Mouse (Mus musculus): ENCODE results near the gene Ino80b.

Gene Ino80b

DNA sequence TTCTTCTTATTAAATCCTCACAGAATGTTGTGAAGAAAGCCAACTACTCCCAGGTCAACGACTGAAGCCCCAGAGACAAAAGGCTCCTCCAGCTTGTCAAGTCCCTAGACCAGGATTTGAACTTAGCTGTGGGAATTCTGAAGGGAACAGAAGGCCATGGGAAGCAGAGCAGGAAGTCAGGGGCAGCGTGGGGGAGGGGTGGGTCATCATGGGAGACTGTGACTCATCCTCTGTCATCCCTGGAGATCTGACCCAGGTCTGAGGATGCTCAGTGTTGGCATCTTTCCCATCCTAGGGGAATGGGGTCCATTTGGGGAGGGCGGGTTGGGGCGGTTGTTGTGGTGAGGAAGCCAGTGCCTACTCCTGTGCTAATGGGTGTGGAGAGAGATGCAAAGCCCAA is 16.4 kb upstream of the Ino80b start:
- DNase-seq (ENCODE audit: low spot score in 2 of 2) = no peak

DNA sequence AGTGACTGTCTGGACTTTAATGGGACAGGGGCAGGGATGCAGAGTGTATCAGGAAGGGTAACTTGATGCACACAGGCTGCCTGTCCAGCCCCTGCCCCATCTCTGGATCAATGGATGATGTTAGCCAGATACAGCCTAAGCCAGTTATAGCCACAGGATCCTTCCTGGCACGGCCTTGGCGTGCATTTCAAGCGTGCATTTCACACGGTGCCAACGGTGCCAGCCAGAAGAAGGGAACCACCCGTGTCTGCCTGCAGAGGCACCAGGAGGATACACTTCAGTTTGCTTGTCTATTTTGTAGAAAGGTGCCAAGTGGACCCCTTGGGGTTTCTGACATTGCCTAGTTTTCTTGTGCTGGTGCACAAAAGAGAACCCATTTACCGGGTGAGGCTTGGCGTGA is 14.8 kb upstream of the Ino80b start:
- no peak for DNase-seq (ENCODE audit: low spot score in 2 of 2)

DNA sequence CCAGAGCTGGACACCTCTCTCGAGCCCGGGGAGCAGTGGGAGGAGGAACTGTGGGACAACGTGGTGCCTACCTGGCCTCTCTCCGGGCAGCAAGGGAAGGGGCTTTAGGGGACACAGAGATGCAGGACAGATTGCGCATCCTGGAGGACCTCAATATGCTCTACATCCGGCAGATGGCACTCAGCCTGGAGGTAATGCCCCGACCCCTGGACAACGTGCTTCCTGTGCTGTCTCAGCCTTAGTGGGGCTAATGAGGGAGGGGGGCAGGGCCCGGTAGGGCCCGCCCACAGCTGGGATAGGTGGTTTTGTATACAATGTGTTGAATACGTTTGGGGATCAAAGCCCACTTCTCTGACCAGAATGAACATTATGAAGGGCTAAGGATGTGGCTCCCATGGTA is 12.8 kb upstream of the Ino80b start:
- DNase-seq (ENCODE audit: low spot score in 2 of 2) = no peak

DNA sequence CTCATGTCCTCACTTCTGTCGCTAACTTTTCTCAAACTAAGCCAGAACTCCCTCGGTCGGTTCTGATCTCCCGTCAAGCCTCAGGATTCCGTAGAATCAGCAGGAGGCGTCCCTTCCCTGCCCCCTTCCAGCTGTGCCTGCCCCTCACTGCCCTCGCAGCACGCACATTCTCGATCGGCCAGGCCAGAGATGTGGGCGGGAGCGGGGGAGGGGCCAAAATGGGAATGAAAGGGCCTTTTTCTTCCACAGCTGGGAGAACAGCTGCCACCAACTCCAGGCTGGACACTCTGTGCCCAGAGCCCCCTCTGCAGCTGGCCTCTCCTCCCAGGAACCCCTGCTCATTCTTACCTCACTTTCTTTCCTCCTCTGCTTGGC is 12.3 kb upstream of the Ino80b start:
- peak; percentile 78 to 83 for DNase-seq (ENCODE audit: low spot score in 2 of 2)

DNA sequence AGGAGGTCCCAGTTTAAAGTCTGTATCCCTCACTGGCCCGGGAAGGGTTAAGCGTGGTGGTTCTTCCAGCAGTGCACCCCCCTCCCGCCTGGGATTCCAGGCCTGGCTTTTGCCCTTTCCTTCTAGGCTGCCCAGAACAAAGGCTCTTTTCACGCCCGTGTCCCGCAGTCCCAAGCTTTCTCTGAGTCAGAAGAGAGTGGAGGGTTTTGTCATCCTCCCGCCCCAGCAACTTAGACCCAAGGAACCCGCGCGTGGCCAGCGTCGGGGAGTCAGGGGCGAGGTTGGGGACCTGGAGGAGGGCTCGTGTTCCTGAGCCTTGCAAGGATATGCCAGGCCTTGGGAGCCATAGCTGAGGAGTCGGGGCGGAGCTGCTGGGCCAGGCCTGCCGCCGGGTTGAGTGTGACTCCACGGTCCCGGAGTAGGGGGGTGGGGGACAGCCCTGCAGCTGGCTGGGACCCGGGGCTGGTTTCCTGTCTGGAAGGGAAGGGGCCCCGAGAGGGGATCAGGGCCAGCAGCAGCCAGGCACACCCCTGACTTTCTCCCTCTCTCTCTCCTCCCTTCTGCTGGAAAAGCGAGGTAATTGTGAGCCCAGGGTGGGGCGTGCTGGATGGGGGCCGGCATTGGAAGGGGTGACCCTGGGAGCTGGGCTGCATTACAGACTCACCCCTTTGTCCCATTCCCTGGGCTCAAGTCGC is 11.8 kb upstream of the Ino80b start:
- peak; percentile 55 to 60 for DNase-seq (ENCODE audit: low spot score in 2 of 2)

DNA sequence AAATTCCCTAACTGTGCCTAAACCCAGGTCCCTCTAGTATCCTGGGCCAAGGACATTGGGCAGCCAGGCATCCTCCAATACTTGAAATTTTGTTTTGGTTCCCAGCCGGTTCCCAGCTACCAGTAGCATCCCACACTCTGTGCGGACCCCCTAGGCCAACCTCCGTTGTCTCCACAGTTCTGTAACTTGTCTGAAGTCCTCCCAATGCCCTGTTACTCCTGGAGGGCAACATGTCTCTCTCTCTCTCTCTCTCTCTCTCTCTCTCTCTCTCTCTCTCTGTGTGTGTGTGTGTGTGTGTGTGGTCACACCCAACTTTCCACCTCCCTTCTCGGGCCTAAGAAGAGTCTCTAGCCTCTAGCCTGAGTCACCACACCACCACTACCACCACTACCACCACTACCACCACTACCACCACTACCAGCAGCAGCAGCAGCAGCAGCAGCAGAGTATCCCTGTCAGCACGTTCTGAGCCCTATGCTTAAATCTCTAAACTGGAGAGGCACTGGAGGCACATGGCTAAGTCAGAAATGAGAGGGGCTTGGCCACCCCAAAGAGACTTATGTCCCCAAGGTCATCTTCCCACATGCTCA is 11.2 kb upstream of the Ino80b start:
- no peak for DNase-seq (ENCODE audit: low spot score in 2 of 2)

DNA sequence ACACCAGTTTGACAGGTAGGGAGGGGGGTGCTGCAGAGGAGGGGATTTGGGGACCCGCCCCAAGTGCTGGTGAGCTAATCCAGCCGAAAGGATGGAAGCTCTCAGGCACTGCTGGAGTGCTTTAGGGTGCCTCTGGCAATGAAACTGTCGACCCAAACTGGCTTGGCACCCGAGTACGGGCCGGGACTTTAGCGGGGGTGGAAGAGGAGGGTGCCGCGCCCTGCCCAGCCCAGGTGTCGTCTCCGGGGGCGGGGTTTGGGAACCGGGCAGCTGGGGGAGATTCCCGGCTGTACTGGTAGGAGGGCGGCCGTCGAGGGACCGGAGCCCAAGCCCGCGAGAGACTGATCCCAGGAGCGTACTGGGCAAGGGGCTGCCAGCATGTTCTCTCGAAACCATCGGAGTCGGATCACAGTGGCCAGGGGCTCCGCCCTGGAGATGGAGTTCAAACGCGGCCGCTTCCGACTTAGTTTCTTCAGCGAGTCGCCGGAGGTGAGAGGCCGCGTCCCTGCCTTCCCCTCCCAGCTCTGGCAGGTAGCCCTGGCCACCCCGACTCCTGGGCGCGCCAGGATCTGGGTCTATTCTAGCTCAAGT is 10.4 kb upstream of the Ino80b start:
- no peak for DNase-seq (ENCODE audit: low spot score in 2 of 2)

DNA sequence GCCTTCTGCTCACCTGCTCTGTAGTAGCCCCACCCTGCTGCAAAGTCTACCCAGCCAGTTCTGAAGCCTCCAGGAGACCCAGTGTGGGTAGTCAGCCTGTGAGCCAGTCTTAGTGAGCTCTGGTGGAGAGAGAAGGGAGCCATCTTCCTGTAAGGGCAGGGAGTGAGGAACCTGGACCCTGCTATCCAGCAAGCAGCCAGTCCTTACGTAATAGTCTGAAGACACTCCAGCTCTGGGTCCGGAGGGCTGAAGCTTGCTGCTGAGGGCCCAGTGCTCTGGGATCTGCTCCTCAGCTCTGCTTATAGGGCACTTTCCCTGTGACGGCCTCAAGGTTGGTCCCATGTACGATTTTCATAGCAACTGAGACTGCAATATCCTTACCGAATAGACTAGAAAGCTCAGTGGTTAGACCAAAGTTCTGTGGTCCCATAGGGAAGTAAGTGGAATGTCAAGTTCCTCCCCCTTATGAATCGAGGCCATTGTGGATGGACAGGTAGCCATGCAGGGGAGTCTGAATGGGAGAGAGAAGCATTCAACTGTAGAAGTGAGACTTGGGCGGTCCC is 9.8 kb upstream of the Ino80b start, which contains the start of gene Rtkn:
TSS of gene Rtkn (plus strand) at position 513 of the 563 bp plus-strand sequence.
- no peak for DNase-seq (ENCODE audit: low spot score in 2 of 2)

DNA sequence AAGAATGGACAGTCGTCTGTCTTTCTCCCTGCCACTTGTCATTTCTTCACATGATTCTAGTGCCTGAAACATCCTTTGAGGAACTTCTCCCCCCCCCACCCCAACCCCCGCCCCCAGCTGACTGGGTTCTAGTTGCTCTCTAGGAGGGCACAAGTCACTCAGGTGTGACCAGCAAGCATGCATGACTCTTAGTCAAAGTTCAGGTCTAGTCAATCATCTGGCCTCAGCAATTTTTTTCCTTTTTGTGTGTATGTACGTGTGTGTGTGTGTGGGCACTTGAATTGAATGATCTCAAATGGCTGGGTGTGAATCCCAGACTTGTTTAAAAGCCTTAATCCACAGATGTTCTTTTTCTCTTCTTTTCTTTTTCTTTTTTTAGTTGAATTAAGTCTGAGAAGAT is 9.0 kb upstream of the Ino80b start:
- no peak for DNase-seq (ENCODE audit: low spot score in 2 of 2)

DNA sequence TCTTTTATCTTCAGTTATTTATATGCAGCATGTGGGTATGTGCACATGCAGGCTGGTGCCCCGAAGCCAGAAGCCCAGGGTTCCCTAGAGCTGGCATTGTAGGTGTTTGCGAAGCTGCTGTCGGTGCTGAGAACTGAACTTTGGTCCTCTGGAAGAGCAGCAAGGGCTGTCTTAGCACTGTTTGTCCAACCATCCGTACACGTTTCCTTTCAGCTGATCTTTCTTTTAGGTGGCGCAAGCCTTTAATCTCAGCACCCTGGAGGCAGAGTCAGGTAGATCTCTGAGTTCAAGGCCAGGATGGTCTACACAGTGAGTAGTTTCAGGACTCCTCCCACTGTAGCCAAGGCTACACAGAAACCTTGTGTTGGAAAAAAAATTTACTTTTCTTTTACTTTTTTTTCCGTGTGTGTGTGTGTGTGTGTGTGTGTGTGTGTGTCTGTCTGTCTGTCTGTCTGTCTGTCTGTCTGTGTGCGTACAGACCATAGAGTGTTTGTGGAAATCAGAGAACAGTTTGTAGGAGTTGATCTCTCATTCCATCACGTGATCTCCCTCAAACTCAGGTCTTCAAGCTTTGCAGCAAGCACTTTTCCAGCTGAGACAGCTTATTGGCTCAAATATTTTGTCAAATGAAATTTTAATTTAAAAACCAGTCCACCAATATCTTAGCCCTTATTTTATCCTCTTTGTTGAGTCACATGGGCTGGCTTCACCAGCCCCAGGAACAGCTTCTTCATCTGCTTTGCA is 7.1 kb upstream of the Ino80b start:
- DNase-seq (ENCODE audit: low spot score in 2 of 2) = no peak

DNA sequence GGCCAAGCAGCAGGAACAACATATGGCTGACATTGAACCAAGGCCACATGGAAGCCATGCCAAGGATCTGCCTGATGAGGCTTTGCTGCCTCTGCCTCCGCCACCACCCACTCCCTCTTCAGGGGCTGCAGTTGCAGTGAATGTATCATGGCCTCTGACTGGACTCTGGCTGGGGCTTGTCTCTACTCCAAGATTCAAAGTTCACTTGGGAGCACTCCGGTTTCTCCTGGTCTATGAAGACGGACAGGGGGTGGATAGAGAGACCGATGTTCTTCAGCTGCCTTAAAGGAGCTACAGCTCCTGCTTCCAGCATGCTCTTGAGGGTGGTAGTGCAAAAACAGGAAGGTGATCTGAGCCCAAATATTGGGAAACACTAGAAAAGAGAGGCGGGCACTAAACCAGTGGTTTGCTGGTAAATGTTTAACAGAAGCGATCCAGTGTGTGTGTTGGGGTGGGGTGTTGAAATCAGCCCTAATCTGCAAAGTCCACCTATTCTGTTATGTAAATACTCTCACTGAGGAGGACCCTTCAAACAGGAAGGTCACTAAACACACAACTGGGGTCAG is 6.3 kb upstream of the Ino80b start:
- no peak for DNase-seq (ENCODE audit: low spot score in 2 of 2)

DNA sequence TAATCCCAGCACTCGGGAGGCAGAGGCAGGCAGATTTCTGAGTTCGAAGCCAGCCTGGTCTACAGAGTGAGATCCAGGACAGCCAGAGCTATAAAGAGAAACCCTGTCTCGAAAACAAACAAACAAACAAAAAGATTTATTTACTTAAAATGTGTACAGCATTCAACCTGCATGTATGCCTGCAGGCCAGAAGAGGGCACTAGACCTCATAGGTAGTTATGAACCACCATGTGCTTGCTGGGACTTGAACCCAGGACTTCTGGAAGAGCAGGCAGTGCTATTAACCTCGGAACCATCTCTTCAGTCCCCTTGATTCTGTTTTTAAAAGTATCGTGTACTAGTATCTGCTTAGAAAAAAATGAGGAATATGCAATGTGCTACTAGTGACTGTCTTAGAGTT is 2.2 kb upstream of the Ino80b start:
- no peak for DNase-seq (ENCODE audit: low spot score in 2 of 2)

DNA sequence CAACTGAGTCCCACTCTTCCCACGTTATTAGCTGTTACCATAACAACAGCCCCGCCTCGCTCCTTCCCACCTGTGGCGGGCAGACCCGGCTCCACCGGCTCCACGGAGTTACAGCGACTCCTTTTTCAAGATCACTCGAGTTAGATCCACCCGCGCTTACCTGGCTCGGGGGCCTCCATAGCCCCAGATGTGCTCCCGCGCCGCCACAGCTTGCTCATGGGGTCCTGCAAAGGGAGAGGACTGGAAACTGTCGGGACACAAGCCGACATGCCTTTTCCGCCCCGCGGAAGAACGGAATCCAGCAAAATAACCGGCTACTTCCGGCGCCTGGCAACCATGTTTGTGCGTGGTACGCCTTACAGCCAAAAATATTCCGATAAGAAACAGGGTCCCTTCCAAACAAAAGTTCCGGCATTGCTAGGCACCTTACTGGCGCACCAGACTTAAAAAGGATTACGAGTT is 349 bp downstream of the Ino80b start:
- peak; percentile 87 to 93 for DNase-seq (ENCODE audit: low spot score in 2 of 2)

DNA sequence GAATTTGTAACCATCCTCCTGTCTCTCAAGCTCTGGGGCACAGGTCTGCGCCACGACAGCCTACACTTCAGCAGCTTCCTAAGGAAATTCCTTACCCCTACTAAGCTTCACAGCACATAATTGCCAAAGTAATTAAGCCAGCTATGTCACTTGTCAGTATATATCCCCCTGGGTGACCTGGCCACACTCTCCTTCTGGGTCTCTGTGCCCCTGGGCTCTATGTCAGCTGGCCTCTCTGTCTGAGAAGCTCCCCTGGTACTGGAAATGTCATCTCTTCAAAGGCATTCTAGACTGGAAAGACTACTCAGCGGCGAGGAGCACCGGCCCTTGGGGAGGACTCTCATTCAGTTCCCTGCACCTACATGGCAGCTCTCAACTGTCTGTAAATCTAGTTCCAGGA is 2.3 kb downstream of the Ino80b start:
- DNase-seq (ENCODE audit: low spot score in 2 of 2) = no peak

DNA sequence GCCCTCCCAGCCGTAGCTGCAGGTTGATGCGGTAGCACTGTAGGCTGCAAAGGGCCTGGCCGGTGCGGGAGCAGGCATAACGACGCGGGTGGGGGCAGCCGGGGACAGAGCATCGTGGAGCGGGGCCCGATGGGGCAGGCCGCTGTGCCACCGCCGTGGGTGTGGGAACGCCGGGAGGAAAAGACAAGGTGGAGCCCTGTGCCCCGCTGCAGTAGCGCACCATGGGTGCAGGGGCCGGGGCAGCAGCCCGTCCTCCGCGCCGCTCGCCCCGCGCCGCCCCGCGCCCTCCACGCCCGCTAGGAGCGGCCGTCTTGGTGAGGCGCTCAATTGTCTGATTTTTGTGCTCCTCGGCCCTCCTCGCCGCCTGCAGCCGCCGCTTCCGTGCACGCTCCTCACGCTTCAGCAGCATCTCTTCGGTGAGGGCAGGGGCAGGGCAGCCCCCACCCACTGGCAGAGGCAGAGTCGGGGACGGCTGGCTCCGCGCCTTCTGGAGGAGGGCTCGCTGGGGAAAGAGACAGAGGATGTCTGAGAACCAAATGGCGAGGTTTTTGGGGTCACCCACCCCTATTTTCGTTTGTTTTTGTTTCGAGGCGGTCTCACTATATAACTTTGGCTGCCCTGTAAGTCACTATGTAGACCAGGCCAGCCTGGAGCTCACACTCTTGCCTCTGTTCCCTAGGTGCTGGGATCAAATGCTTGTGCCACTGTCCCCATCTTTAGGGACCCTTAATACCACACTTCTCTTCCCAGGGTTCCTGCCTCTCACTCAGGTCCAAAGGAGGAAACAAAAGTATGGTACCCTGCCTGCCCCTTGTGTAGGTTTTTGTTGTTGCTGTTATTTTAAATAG is 3.1 kb downstream of the Ino80b start:
- no peak for DNase-seq (ENCODE audit: low spot score in 2 of 2)

DNA sequence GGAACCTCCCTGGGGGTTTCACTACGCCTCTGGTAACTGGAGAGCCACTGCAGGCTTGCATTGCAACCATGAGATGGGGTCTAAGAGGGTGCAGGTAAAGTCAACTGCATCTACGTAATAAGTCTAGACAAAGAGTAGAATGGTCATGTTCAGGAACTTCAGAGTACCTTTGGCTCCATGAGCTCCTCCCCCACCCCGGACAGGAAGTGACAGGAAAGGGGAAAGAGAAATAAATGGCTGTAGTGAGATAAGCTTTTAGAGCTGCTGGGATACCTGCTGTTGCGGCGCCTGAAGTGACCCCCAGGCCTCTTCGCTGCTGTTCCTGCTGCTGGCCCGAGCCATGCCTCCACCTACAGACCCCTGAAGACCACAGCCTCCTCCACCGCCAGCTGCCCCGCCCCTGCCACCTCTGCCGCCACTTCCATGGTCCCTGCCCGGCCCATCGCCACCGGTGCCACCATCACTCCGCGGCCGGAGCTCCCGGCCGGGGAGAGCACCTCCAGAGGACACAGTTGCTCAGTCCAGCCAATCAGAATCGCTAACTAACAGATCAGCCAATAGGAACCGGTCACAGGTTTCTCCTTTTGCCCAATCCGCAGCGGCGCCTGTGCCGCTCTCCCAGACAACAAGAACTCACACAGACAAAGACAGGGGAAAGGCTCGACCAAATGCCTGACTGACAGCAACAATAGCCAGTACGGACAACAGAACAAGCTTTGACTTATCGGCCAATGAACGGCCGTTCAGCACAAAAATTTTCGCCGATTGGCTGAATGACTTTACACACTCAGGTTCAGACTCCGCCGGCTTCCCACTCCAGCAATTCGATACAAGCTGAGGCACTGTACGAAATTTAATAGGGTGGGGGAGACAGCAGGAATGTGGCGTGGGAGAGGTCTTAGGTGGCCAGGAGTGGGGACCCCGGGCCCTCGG is 4.0 kb downstream of the Ino80b start, which contains the start of gene Wbp1:
TSS of gene Wbp1 (minus strand) at position 630 of the 933 bp plus-strand sequence.
- peak; percentile 90 to 94 for DNase-seq (ENCODE audit: low spot score in 2 of 2)

DNA sequence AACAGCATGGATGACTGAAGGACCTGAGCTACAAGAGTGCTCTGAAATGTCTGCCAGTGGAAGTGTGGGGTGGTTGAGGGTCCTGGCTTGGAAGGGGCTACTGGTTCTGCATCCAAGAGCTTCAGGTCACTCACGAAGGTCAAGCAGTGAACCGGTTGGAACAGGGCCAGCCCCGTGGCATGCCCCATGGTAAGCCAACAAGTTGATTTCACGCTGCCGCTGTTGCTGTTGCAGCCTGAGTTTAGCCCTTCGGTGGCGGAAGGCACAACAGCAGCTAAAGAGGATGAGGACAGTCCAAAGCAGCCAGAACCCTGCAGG is 5.5 kb downstream of the Ino80b start:
- DNase-seq (ENCODE audit: low spot score in 2 of 2) = no peak

DNA sequence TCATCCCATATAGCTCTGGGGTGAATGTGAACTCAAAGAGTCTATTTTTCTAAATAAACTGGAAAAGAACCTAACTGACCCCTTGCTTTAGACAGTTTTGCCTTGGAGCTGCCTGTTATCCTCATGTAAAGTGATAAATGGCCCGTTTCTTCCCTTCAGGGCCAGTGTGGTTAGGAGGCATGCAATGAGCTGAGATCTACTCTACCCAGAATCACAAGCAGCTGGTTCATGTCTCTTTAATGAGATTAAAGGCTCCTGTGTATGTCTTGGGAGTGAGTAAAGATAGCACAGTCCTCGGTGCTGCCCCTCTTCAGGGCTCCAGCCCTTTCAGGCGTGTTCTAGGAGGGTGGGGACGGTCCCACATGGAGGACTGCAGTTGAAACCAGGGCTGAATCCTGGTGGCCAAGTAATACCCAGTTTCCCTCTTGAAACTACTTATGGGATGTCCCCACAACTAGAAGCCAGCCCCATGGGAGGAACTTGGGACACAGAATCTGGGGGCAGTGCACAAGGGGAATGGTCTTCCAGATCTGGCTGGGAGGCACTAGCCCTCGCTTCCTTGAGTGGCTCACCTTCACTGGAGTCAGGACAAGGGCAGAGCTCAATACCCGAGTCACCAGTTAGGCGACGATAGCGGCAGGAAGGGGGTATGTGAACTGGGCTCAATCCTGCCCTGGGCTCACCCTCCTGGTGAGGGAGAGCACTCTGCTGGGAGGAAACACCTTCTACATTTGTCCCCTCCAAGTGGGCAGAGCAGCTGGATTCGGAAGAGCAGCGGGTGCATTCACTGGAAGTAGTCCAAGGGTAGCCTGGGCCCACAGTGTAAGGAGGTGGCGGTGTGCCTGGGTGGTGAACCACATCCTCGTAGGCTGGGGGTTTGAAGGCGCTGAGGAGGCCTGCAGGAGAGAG is 6.2 kb downstream of the Ino80b start:
- no peak for DNase-seq (ENCODE audit: low spot score in 2 of 2)

DNA sequence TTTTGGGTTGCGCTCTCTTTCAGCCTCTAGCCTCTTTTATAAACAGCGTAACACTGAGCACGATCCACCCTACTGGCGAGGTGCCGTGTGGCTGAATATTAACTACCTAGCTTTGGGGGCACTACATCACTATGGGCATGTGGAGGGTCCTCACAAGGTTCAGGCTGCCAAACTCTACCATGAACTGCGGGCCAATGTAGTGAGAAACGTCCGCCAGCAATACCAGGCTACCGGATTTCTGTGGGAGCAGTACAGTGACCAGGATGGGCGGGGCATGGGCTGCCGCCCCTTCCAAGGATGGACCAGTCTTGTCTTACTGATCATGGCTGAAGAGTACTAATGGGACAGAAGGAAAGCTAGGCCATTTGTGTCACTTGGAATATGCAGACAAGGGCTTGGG is 6.9 kb downstream of the Ino80b start:
- no peak for DNase-seq (ENCODE audit: low spot score in 2 of 2)

Data from urinary bladder, postnatal 36 days (tissue).